In the genomic region with DNA sequence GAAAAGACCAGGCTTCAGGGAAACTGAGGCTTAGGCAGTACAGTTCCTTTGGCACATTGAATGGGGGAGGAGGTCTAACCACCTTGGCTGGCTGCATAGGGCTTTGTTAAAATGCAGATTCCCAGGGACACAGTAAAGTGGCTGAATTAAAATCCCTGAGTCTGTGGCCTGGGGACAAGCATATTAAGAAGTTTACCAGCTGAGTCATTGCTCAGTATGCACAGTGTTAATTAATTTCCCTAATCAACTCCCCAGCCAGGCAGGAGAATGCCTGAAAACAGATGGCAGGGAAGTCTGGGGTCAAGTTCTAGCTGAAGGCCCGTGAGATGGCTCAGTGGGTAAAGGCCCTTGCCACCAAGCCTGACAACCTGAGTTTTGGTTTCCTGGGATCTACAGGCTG, we compare ENCODE assay signal across 13 mouse cellular contexts. TPM values are rescaled to one million over a fixed set of nuclear protein-coding genes. Genes with fewer than 3 reads are reported as not detected.
"Had no signal": no experiment of that assay in that cellular context is flagged by ENCODE, and none has a peak within 500 bp of the region (broad histone marks: within the 10 kb centered on the region; RNA-seq: fewer than 3 reads in every experiment).

No protein-coding gene starts in this region.

- H3K4me2 ChIP-seq: limb, embryonic 12.5 days; midbrain, embryonic 15.5 days; neural tube, embryonic 13.5 days had no signal

- H3K4me3 ChIP-seq: limb, embryonic 12.5 days; midbrain, embryonic 15.5 days; neural tube, embryonic 13.5 days had no signal

- H3K9ac ChIP-seq: limb, embryonic 12.5 days; liver, embryonic 14.5 days; midbrain, embryonic 15.5 days; neural tube, embryonic 13.5 days had no signal

- ATAC-seq: intestine, postnatal 0 days; midbrain, embryonic 15.5 days had no signal

- H3K36me3 ChIP-seq: limb, embryonic 12.5 days; midbrain, embryonic 15.5 days; neural tube, embryonic 13.5 days had no signal

- DNase-seq: kidney, postnatal 14 days; liver; lung, adult 18-20 months; right cerebral cortex, adult 18-20 months; right cerebral cortex, postnatal 25 days; thymus, postnatal 4 days had no signal

- H3K9me3 ChIP-seq: limb, embryonic 12.5 days; midbrain, embryonic 15.5 days; neural tube, embryonic 13.5 days had no signal

- H3K27me3 ChIP-seq: limb, embryonic 12.5 days; midbrain, embryonic 15.5 days; neural tube, embryonic 13.5 days had no signal

- H3K27ac ChIP-seq: limb, embryonic 12.5 days; liver, embryonic 14.5 days; midbrain, embryonic 15.5 days; neural tube, embryonic 13.5 days had no signal

RNA-seq across cellular contexts. Expression of a gene that starts 15.2 kb away (rescaled TPM):
- total RNA-seq: megakaryocyte-erythroid progenitor cell, adult 5-6 weeks had no signal
- polyA plus RNA-seq: thymus, postnatal 0 days had no signal
